Mouse (Mus musculus) cerebellum, adult (tissue): Measurements from ENCODE around the gene Adad1.
A peak's percentile ranks its signal among the peaks of the same experiment; 100 is the strongest.

ENCODE experiments used
- ATAC-seq: cut with Nextera tagmentation; 2 replicates; pipeline ENCODE4 v1.9.2; 2017; ENCODE audit warnings: mild to moderate bottlenecking, moderate library complexity, mixed read lengths; ENCODE audit not compliant: insufficient number of reproducible peaks, low FRiP score, low TSS enrichment

Adad1 gene

DNA sequence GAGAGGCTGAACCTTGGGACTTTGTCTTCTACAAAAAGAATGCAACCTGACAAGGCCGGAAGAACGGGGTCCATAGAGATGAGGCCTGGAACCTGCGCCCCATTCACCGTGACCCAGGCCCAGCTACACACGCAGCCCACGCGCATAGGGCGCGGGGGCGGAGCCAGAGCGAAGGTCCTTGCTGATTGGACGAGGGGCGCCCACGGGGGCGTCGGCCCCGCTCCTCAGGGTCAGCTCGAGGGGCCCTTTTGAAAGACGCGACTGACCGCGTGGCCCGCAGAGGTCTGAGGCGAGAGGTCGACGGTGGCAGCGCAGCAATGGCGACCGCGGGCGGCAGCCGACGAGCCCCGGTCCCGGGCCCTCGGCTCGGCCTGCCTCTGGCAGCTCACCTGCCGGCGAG lies at the start of gene Adad1:
Gene Adad1 (plus strand): TSS at position 122 of the 400 bp plus-strand sequence.
- ATAC-seq, result no peak

DNA sequence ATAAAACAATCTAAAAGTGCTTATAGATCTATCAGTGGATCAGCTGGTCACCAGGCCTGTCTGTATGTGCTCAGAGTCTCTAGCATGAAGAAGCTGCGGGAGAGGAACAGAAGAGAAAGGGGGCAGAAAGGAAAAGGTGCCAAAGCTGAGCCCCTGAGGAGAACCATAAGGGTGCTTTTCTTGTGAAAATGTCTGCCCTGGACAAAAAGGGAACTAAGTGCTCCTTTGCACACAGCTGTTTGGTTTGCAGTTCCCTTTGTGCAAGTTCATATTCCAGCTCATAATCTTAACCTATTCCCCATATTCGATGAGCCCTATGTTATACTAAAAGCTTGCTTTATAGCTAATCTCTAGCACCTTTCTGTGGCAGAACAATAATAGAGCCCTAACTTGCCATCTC lies 25.3 kb upstream of the Adad1 start:
- no peak for ATAC-seq

DNA sequence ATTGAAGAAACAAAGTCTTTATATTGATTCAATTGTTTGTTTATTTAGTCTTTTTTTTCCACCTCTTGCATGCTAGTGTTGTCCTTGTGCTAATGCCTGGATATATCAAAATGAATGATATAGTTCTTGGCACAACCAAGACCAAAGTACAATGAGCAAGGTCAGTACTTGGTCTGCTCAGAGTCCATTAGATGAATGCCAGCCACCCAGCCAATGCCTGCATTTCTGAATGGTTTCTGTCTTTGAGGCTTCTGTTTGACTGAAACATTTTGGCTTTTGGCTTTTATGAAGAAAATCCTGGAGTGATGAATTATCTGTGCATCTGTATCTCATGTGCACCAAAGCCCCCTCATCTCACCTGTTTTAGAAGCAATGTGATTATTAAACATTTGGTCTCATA lies 23.5 kb upstream of the Adad1 start:
- no peak for ATAC-seq

DNA sequence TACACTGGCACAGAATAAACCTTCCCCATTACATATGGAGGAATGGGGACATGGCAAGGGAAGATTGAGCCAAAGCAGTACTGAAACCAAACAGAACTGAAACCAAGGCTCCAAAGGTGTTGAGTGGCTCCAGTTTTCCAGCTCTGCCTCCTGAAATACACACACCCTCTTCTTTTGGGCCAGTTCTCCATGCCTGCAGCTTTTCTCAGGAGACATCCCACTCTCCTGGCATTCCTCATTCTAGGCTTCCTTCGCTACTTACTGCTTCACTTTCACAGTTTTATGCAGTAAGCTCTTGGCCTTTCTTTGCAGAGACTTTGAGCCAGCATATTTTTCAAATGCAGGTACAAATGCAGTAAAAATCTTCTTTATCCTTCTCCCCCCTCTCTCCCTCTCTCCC lies 11.8 kb upstream of the Adad1 start:
- ATAC-seq, result no peak

DNA sequence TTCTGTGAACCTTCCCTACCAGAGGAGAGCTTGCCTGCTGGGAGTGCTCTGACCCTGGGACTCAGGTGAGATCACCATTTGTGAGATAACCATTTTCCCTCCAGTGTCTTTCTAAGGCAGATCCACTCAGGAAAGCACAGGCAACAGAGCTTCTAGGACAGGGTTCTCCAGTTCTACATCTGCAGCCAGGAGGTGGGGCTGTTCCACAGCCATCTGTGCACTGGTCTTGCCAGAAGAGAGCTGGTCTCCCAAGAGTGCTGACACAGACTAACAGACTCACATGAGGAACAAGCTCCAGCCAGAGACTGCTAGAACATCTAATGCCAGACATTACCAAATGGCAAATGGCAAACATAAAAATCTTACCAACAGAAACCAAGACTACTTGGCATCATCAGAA lies 9.9 kb downstream of the Adad1 start:
- no peak for ATAC-seq

DNA sequence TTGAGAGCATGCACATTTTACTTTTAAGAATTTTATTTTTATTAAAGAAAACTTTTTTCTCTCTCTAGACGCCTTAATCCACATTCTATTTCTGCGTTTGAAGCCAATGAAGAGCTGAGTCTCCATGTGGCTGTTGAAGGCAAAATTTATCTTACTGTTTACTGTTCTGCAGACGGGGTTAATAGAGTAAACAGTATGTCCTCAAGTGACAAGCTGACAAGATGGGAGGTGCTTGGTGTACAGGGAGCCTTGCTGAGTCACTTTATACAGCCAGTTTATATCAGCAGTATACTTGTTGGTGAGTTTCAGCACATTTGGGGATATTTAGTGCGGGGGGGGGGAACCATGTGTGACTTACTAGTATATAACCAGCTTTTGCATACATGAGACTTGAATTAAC lies 21.5 kb downstream of the Adad1 start:
- ATAC-seq, result no peak

DNA sequence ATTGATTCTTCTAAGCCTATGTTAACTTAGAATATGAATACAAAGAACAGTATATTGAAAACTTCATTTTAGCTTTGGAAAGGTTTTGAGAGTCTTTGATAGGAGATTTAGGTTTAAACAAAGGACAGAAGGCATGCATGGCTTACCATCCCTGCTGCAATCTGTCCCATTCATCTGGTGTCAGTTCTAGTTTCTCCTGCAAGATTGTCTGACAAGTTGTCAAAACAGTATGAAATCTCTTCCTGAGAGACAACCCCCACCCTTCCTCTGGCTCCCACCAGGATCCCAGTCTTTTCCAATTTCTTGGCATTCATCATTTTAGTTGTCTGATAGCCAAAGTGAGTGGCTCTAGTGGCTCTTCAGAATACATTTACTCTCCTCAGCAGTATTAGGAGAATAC lies 27.4 kb downstream of the Adad1 start:
- ATAC-seq, result no peak

DNA sequence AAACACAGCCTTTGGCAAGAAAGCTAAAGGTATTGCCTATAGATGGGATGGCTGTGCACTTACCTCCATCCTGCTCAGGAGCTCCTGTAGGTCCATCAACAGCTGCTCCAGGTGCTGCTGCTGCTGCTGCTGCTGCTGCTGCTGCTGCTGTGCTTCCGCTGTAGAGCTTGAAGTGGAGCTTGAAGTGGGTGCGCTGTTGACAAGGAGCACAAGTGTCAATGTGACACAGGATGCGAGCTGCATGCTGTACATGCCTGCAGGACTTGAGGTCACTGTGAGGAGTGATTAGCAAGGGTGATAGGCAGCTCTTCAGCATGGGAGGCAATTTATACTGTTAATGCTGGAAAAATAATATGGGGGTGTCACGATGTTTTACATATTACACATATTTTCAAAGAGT lies 62.3 kb downstream of the Adad1 start, which contains the start of gene Il2:
Gene Il2 (minus strand): TSS at position 305 of the 400 bp plus-strand sequence.
- ATAC-seq, result no peak

DNA sequence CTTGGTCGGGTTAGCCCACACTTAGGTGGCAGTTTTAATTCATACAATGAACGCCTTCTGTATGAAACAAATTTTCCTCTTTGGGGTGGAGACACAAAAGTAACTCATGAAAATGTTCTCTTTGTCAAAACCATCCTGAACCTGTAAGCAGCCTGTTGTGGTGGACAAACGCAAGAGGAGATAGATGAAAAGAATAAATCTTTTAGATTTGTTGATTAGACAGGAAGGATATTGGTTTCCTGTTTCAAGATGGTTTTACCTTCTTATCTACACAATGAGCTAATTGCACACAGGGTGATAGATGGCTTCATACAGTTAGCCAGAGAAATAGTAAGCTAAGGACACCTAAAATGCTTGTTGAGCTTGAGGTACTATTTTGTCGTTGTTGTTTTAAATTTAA lies 62.8 kb downstream of the Adad1 start:
- ATAC-seq, result no peak

DNA sequence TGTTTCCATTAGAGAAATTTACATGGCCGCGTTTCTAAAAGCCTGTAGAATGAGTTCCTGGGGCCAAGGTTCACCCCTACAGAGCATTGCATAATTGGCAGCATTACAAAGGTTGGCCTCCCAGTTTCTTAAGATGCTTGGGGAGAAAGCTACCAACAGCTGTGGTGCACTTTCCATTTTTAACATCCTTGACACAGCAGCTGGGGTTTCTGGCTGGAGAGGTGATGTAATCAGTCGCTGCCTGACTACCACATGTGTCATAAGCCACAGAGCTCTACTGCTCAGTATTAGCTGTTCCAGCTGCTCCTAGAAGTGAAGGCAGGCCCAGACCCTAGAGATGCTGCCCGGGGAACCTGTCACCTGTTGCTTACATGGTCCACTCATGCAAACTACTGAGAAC lies 64.9 kb downstream of the Adad1 start:
- ATAC-seq, result no peak

DNA sequence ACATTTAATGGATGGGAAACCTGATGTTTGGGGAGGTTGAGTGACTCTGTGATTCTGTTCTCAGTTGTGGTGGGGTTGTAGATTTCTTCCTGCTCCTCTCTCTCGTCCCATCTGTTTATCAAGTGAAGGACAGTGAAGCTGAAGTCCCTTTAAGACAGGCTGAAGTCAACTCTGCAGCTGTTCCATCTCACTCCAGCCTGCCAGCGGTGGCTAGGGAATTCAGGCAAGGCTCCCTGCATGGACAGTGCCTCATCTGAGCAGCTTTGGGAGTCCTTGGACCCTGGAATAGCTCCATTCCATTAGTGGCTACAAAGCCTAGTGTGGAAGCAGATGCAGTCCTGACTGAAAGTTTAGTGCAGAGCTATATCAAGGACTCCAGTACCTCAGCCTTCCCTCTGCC lies 65.7 kb downstream of the Adad1 start:
- no peak for ATAC-seq

DNA sequence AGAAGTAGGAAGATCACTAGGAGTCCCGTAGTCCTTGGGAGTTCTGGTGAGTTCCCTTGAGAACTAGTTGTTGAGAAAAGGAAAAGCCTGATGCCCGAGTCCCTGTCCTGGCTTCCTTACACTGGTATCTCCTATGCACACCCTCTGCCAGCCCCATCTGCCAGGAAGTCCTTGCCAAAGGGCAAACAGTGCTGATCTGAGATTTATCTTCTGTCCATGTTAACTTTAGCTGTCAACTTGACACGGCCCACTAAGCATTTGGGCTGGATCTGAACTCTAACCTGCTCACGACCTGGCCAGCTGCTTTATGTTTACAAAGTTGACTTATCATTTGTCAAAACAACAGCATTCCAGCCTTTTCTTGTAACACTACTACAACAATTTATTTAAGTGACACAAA lies 73.9 kb downstream of the Adad1 start:
- peak; percentile 31; the same call in 1 of the 2 replicates for ATAC-seq

DNA sequence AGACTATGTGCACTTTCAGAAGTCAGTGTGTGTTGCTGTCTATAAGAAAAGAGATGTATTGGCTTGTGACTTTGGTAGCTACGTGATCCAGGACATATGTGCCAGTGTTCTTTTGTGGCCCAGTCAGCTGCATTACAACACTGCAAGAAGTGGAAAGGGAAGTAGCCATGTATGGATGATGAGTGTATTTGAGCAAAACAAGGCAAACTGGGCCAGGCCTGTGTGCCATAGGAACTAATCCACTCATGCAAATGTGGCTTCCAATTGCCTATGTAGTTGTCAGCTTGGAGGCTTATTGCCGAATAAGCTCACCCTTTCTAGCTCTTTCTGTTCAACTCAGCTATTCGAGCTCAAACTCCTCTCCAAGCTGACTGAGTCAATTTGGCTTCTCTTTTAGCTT lies 75.9 kb downstream of the Adad1 start:
- ATAC-seq, result no peak

DNA sequence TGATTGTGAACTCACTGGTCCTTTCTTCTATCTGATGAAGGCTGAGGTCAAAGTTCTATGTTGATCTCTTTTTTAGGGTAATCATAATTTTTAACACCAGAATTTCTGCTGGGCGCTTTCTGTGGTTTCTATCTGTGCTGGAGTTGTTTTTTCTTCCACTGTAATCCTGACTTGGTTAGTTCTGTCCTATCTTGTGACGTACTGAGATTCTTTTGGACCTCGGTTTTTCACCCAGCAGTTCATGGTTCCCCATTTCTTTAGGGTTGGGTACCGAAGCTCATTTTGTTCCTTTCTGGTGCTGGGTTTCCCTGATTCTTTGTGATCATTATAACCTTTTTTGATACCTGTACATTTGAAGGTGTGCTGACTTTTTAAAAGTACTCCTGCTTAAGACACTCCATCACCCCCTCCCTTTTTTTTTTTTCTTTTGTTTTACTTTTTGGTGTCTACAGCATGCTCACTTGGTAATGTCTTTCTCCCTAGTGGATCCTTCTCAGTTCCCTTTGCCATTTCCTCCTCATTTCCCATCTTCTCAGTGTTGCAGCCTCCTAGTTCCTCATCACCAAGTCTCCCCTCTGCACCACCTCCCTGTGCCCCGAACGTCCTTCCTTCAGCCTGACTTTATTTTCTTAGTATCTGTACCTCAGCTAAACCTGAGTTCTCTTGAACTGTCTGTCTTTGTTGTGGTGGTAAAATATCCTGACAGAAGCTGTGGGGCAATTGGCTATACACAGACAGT lies 77.0 kb downstream of the Adad1 start:
- ATAC-seq, result no peak

DNA sequence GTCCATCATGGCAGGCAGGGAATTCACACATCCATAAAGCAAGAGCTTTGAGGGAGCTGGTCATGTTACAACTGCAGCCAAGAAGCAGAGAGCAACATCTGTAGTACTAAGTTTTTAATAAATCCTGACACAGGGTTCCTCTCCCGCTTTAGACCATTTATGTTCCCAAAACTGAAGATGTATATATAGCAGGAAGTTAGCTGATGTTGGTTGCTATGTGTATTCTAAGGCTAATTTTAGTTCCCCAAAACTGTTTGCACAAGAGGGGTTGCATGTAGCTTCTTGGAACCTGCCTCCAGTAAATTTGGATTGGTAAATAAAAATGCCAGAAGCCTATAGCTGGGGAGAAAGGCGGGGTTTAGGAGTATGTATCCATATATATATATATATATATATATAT lies 78.5 kb downstream of the Adad1 start:
- ATAC-seq, result no peak

DNA sequence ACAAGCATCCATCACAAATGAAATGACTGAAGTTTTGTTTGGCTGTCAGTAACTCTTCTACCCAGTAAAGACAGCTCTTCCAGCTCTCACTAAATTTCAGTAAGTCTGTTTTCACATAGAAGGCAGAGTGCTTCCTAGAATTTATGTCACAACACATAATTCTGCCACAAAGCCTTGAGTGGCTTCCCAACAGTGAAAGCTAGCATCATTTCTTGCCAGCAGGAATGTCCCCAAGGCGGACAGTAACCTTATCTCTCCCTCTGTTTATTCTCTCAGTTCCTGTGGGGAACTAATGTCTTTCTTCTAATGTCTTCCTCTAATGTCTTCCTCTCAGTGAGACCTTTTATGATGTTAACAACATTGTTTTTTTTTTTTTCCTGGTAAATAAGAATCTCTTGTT lies 81.7 kb downstream of the Adad1 start:
- ATAC-seq, result no peak

DNA sequence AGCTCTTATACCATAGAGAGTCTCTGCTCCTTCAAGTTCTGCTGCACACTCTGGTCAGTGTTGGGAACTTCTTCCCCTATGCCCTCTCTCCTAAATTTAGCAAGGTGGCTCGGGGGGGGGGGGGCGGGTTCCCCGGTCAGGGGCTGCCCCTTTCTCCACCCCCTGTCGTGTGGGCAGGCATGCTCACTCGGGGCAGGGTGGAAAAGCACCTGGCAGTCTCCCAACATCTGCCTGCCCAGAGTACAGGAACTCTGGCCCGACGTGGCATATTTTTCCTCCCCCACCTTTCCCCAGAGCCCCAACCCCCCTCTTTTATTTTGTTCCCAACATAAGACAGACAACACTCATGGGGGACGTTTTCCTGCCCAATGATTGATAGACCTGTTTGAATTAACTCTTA lies 83.1 kb downstream of the Adad1 start:
- ATAC-seq, result no peak

DNA sequence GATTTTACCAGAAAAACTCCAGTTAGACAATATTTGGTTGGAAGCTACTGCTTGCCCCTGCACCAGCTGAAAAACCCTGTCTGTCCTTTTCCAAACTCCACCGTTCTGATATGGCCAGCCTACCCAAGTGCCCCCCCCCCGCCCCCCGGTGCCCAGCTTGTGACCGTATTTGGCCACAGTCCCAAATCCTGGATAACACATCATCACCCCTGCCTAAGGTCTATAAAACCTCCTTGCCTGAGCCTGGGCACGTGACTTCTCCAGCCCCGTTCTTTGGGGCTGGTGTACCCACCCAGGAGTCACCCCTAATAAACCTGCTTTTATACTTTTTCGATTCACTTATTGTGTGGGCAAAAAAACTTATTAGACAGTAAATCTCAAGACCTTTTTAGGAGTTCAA lies 83.5 kb downstream of the Adad1 start:
- ATAC-seq, result no peak

DNA sequence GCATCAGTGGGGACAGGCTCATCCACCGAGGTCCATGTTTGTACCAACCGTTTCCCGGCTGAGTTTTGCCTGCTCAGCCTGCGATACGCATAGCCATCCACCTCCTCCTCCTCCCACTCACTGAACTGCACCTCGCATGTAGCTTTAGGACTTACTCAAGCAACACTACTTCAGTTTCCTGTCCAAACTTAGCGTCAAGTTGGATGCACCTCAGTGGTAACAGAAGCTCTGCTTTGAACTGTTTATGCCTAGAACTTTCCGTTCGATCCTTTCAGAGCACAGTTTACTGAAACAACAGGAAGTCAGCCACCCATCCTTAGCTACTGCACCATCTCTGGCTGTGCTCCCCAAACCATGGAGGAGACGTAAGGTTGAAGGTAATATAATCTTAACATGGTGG lies 88.9 kb downstream of the Adad1 start:
- no peak for ATAC-seq

DNA sequence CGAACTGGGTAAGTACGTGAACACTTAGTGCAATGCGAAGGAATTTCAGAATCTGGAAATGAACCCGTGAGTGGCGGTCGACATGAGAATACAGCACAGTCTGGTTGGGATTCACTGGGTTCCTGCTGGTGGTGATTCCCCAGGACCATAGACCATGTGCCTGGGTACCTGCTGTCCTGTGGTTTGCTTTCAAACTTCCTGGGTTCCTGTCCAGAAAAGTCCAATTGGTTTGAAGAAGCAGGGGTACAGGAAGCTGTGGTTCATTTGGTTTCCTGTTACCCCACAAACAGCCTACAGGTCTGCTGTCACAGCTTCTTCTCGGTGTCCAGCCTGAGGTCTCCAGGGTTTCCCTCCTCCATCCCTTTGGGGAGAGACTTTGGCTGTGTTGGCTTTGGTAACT lies 89.7 kb downstream of the Adad1 start:
- no peak for ATAC-seq

DNA sequence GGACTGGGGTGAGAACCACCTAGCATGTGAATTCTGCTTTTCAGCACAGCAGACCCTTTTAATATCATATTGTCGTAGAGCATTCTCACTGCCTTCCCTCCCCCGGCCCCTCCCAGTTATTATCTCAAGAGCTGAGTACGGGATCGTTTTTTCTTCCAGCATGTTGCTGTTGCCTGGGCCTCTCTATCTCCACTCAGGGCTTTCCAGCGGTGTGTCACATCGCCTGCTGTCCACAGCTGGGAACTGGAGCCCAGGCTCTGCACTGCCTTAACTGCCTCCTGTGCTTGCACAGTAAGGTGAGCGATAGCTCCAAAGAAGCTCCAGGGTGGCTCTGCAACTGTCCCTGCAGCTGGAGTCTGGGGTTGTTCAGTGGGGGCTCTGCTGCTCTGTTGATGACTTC lies 91.1 kb downstream of the Adad1 start:
- no peak for ATAC-seq

DNA sequence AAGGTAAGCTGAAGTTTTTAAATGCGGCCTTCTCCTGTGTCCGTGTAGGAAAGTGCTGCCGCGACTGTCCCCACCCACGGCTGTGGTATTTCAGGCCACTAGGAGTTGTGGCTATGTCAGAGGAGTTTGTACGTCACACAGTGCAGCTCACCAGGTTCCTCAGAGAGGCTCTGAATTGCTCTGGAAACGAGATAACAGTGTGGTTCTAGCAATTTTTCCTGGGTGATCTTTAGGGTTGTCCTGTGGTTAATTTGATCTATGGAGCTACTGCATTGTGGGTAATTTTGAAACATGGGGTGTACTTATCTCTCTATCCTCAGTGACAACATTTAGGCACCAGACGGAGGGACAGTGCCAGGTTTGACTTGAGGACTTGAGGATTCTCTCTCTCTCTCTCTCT lies 93.8 kb downstream of the Adad1 start:
- no peak for ATAC-seq

DNA sequence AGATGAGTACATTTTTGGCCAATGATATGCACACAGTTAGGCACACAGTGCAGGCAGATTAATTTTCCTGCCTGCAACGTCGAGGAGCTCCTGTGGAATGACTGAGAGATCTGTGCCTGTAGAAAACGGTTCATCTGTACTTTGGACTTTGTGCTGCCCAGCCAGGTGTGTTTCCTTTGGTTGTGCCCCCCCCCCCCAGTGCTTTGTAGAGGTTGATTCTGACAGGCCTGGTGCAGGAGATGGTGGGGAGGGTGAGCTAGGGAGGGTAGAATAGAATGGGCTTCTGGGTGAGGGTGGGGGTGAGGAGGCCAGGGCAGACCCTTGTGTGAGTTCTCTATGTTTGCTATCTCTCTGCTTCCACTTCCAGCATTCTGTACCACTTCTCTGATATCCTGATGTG lies 94.9 kb downstream of the Adad1 start:
- ATAC-seq, result no peak
